Mouse (Mus musculus) E14TG2a.4 (cell line): ENCODE data around the gene Themis.

Experiments used
- CTCF ChIP-seq: conservative IDR thresholded peaks from 2 replicates; pipeline ENCODE4 v1.5.1; 2014; ENCODE audit warnings: low read length
- NANOG ChIP-seq: IDR thresholded peaks from 2 replicates; pipeline ENCODE4 v1.6.1; 2014; ENCODE audit warnings: borderline replicate concordance, low read length, mixed read lengths
- POU5F1 ChIP-seq: IDR thresholded peaks from 2 replicates; pipeline ENCODE4 v1.6.1; 2014; ENCODE audit warnings: low read length, borderline replicate concordance

- TF ChIP-seq CTCF (no peak), NANOG (no peak), POU5F1 (no peak)
Observed at GRCm38 (mm10) chr10:28753321-28753720, 85.2 kb downstream of the Themis start.
